Mouse (Mus musculus) myocyte (in vitro differentiated cells): ENCODE results near the gene Gm3646.

Source experiments
- E2F4 ChIP-seq: IDR thresholded peaks from one replicate; pipeline ENCODE4 v1.6.1; 2011; ENCODE audit warnings: mild to moderate bottlenecking, control low read depth, moderate library complexity; ENCODE audit not compliant: insufficient read depth
- MAX ChIP-seq: IDR thresholded peaks from one replicate; pipeline ENCODE4 v1.6.1; 2011; ENCODE audit warnings: low read depth, mild to moderate bottlenecking, control low read depth
- MYOG ChIP-seq, 3 experiments: IDR thresholded peaks; one replicate each; pipeline ENCODE4 v1.6.1; 2011; ENCODE audit warnings: control low read depth in 2 of 3, low read depth in 2 of 3, mild to moderate bottlenecking in 2 of 3; ENCODE audit not compliant: insufficient read length in 2 of 3, control insufficient read depth in 1 of 3, insufficient read depth in 1 of 3
- POLR2A ChIP-seq: IDR thresholded peaks from one replicate; pipeline ENCODE4 v1.6.1; 2011; ENCODE audit warnings: low read depth, mild to moderate bottlenecking, control low read depth, moderate library complexity; ENCODE audit not compliant: insufficient read length
- POLR2AphosphoS2 ChIP-seq: IDR thresholded peaks from one replicate; pipeline ENCODE4 v1.6.1; 2011; ENCODE audit warnings: low read depth, control low read depth; ENCODE audit not compliant: insufficient read length
- SRF ChIP-seq: IDR thresholded peaks from one replicate; pipeline ENCODE4 v1.6.1; 2011; ENCODE audit warnings: low read depth; ENCODE audit not compliant: control insufficient read depth, insufficient read length
- TCF12 ChIP-seq: IDR thresholded peaks from one replicate; pipeline ENCODE4 v1.6.1; 2011; ENCODE audit warnings: mild to moderate bottlenecking, control low read depth; ENCODE audit not compliant: poor library complexity, insufficient read depth, severe bottlenecking
- TCF3 ChIP-seq: IDR thresholded peaks from one replicate; pipeline ENCODE4 v1.6.1; 2011; ENCODE audit warnings: low read depth, control low read depth; ENCODE audit not compliant: insufficient read length
- USF1 ChIP-seq: IDR thresholded peaks from one replicate; pipeline ENCODE4 v1.6.1; 2011; ENCODE audit warnings: low read depth, mild to moderate bottlenecking, control low read depth, moderate library complexity

GRCm38 (mm10) chr1:39846031-39846550, 41.0 kb upstream of the Gm3646 start:
- TF ChIP-seq POLR2A = no peak
- no peak for TF ChIP-seq SRF
- no peak for TF ChIP-seq USF1
- no peak for TF ChIP-seq TCF12
- TF ChIP-seq E2F4 = no peak
- TF ChIP-seq TCF3 = no peak
- no peak for TF ChIP-seq MYOG (IDR thresholded peaks at IDR 0.05; ENCODE audit: control insufficient read depth in 1 of 3, insufficient read depth in 1 of 3, insufficient read length in 2 of 3, low read depth in 2 of 3)
- no peak for TF ChIP-seq MAX
- no peak for TF ChIP-seq POLR2AphosphoS2
